Mouse (Mus musculus): Measurements from ENCODE around the gene Gzmk. TPM values are rescaled to one million over a fixed set of nuclear protein-coding genes. Genes with fewer than 3 reads are reported as not detected.
"Not testable (repeated sequence)": the region's sequence is repeated elsewhere in the genome, so short reads cannot be mapped to it uniquely, and the experiment has no call there.

Gene Gzmk
- total RNA-seq (2021): not detected

GRCm38 (mm10) chr13:113225811-113226210 is at the start of gene Gzmk:
Gzmk (minus strand) TSS chr13:113225908.
- intact Hi-C loops (cut with DNase I): no loop called here
- DNase-seq: no peak

DNA sequence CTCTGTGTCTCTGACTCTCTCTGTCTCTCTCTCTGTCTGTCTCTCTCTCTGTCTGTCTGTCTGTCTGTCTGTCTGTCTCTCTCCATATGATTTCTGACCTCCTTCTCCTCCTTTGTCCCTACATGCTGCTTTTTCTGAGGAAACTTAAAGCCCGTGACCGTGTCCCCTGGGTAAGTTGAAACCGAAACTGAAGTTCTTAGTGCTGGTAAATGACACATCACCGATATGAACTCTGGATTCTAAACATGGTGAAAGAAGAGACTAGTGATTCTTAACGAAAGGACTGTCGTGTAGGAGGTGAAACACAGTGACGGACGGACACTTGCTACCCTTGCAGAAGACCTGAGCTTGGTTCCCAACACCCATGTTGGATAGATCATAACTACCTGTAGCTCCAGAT is 45.5 kb upstream of the Gzmk start:
- no peak for DNase-seq
- intact Hi-C loops (cut with DNase I): loop anchor here (5.0 kb wide), 1 partner anchor 346 kb away; the partner anchor contains the start of gene Snx18

DNA sequence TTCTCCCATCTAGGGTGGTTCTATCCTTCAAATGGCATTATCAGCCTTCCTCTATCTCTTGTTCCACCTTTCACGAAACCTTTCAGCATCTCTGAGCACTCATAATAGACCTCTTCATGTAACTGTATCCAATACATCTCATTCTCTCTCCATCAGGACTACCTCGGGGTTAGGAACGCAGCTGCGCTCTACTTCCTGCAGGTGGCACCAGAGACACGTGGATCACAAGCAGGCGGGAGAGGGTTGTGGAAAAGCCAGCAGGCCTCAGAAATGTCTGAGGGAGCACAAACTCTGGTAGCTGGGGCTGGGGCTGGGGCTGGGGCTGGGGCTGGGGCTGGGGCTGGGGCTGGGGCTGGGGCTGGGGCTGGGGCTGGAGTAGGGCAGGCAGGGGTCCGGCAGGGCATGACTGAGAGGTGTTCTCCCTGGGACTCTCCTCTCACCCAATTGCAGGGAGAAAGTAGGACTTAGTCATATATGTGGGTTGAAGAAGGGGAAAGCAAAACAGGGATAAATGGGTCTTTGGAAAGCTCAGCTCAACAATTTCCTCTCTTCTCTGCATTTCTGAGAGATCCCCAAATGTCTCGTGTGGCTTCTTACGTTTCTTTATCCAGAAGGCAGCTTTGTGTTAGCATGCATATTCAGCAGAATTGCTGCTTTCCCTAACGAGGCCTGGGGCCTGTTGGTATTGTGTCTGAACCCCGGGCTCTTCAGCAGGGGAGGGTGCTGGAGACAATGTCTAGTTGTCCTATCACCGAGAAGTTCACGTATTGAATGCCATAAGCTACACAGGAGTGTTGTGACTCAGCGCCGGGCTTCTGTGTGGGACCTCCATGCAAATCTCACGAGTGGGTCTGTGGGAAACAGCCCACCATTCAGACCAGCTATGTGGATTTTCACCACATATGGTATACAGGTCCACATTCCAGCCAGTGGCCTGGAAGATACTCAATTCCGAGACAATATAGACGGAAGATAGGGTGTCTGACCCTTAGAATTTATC is 44.4 kb upstream of the Gzmk start:
- DNase-seq: peak; percentile 78
- intact Hi-C loops (cut with DNase I): loop anchor here (5.0 kb wide), 2 partner anchors 223 to 347 kb away; partner anchors contain the start of genes Gpx8 and Snx18

- intact Hi-C loops (cut with DNase I): loop anchor here (5.0 kb wide), 1 partner anchor 220 kb away; the partner anchor contains the start of gene Gpx8
- no peak for DNase-seq
Observed at GRCm38 (mm10) chr13:113267204-113267603, 41.5 kb upstream of the Gzmk start.

- intact Hi-C loops (cut with DNase I): loop anchor here (5.0 kb wide), 1 partner anchor 219 kb away; the partner anchor contains the start of gene Gpx8
Observed at GRCm38 (mm10) chr13:113266495-113266951, 40.8 kb upstream of the Gzmk start.

DNA sequence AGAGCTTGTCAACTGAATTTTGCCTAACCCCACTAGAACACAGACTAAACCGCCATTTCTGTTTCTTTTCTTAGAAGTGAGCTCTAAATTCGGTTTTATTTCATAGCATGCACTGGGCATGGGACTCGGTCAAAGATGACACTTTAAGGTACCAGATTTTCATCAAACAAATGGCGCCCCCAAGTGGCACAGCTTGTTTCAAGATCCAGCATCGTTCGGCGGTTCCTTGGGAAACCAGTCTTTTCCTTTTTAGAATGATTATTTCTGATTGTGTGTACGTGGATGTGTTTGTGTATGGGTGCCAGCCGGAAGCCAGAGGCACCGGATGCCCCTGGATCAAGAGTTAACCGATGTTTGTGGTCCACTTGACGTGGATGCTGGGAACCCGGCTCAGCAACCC is 39.5 kb upstream of the Gzmk start:
- intact Hi-C loops (cut with DNase I): loop anchor here (5.0 kb wide), 1 partner anchor 218 kb away; the partner anchor contains the start of gene Gpx8
- peak; percentile 63 for DNase-seq

More at GRCm38 (mm10) chr13:113266495-113266951, 40.8 kb upstream of the Gzmk start:
- peak; percentile 77 for DNase-seq

DNA sequence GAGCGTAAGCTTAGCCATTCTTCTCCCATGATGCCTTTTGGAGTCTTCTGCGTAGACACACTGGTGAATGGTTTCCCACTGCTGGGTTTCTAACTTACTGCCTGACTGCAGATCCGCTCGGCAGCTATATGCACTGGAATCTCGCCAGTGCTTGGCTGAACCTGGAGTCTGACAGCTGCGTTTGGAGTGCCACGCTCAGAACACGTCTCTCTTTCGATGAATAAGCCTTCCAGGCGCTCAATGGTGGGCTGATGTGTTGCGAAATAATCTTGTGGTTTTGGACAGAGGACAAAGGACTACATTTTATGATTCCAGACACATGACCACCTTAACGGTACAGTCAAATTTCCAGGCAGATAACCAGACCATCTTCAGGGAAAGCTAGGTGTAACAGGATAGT is 37.1 kb upstream of the Gzmk start:
- intact Hi-C loops (cut with DNase I): no loop called here
- DNase-seq: peak; percentile 79

DNA sequence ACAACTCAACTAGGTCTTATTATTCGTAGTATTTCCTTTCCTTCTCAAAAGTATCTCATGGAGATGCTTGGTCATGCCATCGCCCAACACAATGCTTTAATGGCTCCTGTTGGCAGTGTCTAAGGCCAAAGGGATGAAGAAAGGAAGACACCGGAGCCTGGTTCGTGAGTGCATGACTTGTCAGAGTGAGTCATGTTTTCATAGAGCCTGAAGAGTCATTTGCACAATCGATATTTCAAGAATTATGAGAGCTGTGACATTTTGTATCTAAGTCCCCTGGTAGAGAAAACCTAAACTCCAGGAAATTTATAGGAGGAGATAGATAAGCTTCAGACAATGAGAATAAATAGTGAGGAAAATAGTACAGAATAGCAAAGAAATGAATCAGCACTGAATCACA is 33.5 kb upstream of the Gzmk start:
- intact Hi-C loops (cut with DNase I): no loop called here
- no peak for DNase-seq

- DNase-seq: no peak
- intact Hi-C loops (cut with DNase I): no loop called here
Observed at GRCm38 (mm10) chr13:113257190-113257589, 31.5 kb upstream of the Gzmk start.

- intact Hi-C loops (cut with DNase I): no loop called here
- DNase-seq: no peak
Observed at GRCm38 (mm10) chr13:113256766-113257165, 31.1 kb upstream of the Gzmk start.

DNA sequence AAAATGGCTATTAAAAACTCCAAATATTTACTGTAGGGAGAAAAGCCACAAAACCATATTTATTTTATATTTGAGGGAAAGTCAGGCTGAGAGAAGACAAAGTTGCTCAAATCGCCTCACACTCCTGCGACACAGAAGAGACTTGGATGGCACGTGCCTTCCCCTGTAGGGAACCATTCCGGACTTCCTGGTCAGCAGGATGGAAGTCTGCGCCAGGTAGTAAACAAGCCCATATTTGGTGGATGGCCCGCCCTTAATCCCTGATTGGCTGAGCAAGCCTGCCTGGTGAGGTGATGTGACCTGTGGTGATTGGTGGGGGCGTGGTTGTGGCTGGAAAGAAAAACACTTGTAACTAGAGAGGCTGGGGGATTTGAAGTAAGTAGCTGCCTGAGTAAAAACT is 26.9 kb upstream of the Gzmk start:
- DNase-seq; intact Hi-C loops (cut with DNase I): not testable (repeated sequence)

- intact Hi-C loops (cut with DNase I): no loop called here
- DNase-seq: no peak
Observed at GRCm38 (mm10) chr13:113245025-113245424, 19.3 kb upstream of the Gzmk start.

DNA sequence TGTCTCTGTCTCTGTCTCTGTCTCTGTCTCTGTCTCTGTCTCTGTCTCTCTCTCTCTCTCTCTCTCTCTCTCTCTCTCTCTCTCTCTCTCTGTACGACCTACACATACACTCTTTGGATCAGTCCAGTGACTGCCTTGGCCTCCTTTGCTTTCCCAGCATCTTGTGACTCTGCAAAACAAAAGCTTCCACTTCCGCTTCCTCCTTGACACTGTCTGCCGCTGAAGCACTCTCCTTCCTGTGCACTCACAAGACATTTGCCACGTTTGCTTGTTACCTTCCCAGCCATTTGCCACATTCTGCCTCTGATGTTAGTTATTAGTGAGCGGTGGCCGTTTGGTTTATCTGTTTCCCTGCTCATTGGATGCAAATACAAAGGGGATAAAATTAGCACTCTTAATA is 16.4 kb upstream of the Gzmk start:
- DNase-seq: no peak
- intact Hi-C loops (cut with DNase I): no loop called here

- intact Hi-C loops (cut with DNase I): no loop called here
- peak; percentile 11 for DNase-seq
Observed at GRCm38 (mm10) chr13:113227666-113228463, 2.2 kb upstream of the Gzmk start.

DNA sequence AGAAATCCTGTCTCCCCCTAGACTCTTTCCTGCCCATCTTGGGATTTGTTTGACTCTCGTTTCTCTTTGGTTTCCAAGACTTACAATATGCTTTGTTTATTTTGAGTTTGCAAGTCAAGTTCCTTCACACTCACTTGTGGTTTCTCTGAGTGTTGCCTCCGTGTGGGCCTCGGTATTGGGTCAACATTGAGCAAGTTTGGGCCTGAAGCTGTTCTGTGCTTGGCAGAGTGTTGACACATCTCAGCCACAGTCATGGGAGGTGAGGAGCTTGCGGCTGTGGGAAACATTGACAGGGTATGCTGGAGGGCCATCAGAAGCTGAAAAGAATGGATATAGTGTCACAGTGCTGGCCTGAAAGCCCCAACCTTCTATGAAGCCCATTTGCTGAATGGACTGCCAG is 1.4 kb upstream of the Gzmk start:
- no peak for DNase-seq
- intact Hi-C loops (cut with DNase I): no loop called here

DNA sequence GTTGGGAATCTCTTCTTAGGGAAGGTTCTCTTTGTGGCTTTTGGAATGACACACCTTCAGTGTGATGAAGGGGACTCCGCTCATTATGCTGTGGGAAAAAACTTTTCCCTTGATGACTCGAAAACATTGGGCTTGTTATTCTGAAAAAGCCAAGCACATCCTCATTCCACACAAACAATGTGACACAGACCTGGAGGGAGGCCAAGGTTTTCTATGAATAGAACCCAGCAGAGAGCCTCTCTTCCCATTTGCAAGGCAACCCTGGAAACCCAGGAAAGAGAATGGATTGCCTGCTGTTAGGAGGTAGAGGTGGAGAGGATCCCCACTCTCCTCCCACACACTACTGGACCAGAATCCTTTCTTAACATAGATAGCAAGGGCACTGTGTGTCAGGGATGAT is 1.6 kb downstream of the Gzmk start:
- intact Hi-C loops (cut with DNase I): no loop called here
- DNase-seq: peak; percentile 31

- intact Hi-C loops (cut with DNase I): no loop called here
- DNase-seq: no peak
Observed at GRCm38 (mm10) chr13:113221851-113222250, 3.9 kb downstream of the Gzmk start.

- no peak for DNase-seq
- intact Hi-C loops (cut with DNase I): no loop called here
Observed at GRCm38 (mm10) chr13:113213865-113214264, 11.8 kb downstream of the Gzmk start.

- intact Hi-C loops (cut with DNase I): no loop called here
- DNase-seq: no peak
Observed at GRCm38 (mm10) chr13:113212401-113212800, 13.3 kb downstream of the Gzmk start.

- intact Hi-C loops (cut with DNase I): no loop called here
- DNase-seq: no peak
Observed at GRCm38 (mm10) chr13:113211345-113211744, 14.4 kb downstream of the Gzmk start.

GRCm38 (mm10) chr13:113209624-113210023 is 16.1 kb downstream of the Gzmk start, which contains the start of gene Esm1:
Esm1 (plus strand) TSS chr13:113209659.
- intact Hi-C loops (cut with DNase I): no loop called here
- DNase-seq: no peak
